ENCODE assay signal across 1 mouse cellular context in the genomic region with DNA sequence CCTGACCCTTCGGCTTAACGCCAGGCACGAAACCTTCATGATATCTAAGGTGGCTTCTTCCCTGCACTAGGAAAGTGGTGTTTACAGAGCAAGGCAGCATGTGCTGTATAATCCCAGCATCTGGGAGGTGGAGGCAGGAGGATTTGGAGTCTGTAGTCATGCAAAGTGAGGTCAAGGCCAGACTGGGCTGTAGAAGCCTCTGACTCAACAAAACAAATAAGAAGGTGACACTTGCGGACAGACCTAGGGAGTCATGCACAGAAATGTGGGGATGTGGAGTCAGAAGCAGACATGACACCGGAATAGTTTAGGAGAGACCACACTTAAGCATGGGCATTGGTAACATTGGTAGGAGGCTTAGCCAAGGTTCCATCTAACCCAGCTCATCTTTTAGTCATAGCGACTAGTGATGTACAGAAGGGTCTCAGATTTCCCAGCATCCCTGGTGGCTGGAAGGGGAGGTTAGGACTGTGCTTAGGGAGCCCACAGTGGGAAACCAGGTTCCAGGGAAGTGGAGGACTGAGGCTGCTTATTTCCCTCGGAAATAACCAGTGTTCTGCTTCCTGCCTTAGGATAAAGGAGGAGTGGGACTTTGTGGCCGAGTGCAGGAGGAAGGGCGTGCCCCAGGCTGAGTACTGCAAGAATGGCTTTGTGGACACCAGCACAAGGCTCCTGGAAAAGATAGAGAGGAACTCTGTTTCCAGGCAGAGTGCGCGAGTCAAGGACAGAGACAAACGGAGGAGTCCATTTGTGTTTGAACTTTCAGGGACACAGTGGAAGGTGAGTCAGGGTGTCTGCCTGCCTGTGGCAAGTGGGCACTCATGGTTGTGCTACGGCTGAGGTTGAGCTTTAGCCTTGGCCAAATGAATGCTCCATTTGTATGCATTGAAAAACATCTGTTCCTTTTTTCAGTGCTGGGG.
TF ChIP-seq lines count a peak whose summit lies in the region.

No protein-coding gene starts in this region.

TF ChIP-seq in ES-E14, 5 proteins besides CTCF, POLR2A, EP300 and RAD21:
- no peak for TF ChIP-seq ZNF384 (IDR thresholded peaks at IDR 0.05; ENCODE audit: low read depth, low read length)
- TF ChIP-seq MAFK (IDR thresholded peaks at IDR 0.05; ENCODE audit: insufficient read depth, low read depth, low read length) = 0 out of 2 replicates have a peak, but pooled peaks have one; percentile 45
